Mouse (Mus musculus): ENCODE measurements around the gene Rnd2.

GRCm38 (mm10) chr11:101452093-101452774 lies 12.6 kb upstream of the Rnd2 start:
- TF ChIP-seq MAFK (IDR thresholded peaks at IDR 0.05; ENCODE audit: insufficient read depth, low read depth, low read length) = no peak
- no peak for TF ChIP-seq CHD2 (IDR thresholded peaks at IDR 0.05; ENCODE audit: low read depth, low read length)
- no peak for TF ChIP-seq ZC3H11A (IDR thresholded peaks at IDR 0.05; ENCODE audit: borderline replicate concordance, low read depth, low read length)
- no peak for TF ChIP-seq ZNF384 (IDR thresholded peaks at IDR 0.05; ENCODE audit: low read depth, low read length)
- no peak for TF ChIP-seq HCFC1 (IDR thresholded peaks at IDR 0.05; ENCODE audit: borderline replicate concordance, insufficient read depth, low read length)

Measured in ES-E14 (cell line).